Mouse (Mus musculus): ENCODE results near the gene Olfr70.

The Olfr70 gene

DNA sequence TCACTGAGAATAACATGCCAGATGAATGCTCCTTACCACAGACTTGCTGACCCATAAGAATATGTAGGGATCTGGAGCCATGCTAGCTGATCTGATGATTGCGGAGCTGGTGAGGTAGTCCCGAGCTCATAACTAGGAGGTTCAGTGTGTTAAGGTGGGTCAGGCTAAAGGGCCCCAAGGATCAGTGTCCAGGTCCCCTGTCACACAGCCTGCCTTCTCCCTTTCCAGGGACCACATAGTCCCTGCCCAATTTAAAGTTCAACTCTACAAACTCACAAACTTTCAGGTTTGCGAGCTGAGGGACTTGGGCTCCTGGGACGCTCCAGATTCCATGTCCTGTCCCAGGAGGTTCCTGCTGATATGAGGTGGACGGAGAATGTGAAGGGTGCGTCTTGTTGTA lies at the start of gene Olfr70:
Gene Olfr70 (minus strand): TSS at position 101 of the 400 bp plus-strand sequence.
- no peak for DNase-seq

DNA sequence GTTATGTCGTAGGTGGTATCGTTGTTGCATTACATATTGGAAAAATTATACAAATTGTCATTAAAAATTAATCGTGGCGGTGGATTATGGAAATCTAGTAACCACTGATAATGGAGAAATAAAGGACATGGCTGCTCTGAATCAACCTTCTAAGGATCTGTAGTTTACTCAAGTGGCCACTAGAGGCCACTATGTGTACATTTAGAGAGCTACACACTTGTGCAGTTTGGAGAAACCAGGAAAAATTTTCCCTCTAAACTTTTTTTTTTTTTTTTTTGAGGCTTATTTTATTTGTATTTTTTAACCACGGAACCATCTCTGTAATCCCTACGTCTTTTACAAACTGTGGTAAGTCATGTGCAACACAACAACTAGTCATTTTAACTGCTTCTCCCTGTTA lies 44.6 kb upstream of the Olfr70 start:
- DNase-seq: no peak

DNA sequence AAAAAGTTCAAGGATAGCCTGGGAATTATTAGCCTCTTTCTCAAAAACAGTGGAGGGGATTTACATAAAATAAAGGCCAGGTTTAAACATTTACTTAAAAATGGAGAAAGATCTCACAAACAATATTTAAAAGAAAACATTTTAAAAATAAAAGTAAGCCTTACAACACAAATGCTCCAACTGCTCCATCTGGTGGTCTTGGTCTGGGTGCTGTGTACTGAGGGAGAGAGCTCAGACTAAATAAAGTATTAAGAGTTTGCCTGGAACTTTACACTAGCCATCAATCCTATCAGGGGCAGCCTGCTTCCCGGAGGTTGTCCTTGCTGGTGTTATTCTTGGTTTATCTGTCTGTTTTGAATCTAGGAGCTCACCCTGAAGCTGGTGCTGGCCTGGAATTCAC lies 42.5 kb upstream of the Olfr70 start:
- DNase-seq: no peak

DNA sequence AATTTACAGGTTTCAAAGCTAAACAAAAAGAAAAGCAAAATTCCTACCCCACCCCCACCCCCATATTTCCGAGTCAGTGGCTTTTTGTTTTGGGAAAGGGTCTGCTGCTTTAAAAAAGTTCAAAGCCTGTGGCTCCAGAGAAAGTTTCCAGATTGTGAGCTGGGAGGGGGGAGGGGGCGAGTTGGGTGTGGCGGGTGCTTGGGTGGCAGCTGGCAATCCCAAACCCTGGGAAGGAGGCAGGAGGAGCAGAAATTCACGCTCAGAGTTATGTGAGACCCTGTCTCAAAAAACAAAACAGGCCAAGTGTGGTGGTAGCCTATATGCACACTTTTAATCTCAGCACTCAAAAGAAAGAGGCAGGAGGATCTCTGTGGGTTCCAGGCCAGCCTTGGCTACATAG lies 42.0 kb upstream of the Olfr70 start:
- DNase-seq: no peak

DNA sequence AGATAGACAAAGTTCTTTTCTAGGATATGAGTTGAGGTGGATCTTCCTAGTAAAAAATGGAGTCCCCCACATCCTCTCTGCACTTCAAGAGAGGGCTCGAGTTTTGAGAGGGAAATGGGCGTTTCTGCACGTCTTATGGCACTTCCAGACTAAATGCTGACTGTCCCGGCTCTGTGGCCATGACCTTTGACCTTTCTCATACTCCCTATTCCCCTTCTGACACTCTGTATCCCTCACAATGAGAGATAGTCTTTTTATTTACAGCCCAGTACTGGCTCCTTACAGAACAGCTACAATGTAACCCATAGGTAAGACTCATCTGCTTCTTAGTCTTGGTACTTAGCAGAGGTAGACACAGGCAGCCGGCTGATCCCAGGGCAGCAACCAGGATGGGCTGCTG lies 40.9 kb upstream of the Olfr70 start:
- DNase-seq: no peak

GRCm38 (mm10) chr4:43738989-43739674 lies 38.5 kb upstream of the Olfr70 start:
- no peak for DNase-seq

DNA sequence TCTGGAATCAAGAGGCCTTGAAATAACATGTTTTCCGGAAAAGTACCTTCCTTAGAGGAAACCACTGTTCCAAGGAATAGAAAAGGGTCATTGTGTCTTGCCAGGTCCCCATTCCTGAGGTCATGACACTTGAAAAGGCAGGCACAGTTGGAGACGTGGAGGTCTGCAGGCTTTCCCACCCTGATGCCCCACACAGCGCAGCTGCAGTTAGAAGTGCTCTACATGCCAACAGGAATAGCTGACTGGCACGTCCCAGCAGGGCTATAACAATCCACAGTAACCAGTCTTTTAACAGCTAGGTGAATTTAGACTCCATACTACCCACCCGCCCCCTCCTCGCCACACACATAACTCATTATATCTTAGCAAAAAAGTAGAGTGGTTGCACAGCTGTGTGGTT lies 36.5 kb upstream of the Olfr70 start:
- DNase-seq: no peak

DNA sequence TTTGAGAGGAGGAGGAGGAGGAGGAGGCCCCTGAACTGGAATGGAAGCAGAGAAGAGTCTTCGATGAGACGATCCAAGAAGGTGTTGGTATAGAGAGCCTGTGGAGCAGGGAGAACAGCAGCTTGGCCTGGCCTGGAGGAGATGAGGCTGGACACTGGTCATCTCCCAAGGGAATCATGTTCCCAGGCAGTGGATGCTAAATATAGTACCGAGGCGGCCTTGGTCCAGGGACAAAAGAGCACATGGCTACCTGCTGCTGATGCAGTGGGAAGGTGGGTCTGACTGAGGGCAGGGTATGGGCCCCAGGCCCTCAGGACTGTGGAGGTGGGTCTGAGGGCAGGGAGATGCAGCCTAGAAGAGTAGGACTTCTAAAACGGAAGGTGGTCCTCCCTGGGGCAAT lies 32.6 kb upstream of the Olfr70 start:
- DNase-seq: no peak

DNA sequence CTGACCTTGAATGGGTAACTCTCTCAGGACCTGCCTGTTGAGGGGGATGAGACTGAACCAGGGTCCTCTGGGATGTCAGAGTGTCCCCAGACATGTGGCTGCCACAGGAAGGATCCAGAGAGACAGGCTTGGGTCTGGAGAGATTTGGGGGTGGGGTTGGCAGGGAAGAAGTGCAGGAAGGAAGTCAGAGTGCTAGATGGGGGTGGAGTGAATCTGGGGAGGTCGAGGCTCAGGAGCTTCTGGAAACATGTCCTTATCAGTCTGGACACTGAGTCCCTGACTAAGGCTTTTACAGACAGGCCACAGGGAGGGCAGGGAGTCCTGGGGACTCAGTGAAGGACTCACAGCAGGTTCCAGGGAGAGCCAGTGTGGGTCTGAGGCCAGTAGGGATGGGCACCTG lies 31.6 kb upstream of the Olfr70 start:
- no peak for DNase-seq

DNA sequence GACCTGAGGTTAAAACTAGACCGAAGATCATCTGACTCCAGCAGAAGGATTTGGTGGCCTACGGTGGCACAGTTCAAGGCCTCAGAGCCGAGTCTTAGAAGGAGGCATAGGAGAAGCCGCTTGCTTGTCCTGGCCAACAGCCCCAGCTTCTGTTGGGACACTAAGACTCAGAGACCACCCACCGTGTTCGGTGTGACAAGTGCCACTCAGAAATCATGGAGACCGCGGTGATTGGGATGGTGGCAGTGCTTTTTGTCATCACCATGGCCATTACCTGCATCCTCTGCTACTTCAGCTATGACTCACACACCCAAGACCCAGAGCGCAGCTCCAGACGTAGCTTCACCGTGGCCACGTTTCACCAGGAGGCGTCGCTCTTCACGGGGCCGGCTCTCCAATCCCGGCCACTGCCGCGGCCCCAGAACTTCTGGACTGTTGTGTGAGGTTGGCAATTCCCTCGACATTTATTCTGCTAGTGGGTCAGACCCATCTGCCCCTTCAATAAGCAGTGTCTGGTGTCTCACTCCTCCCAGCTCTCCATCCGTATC lies 30.2 kb upstream of the Olfr70 start:
- DNase-seq: no peak

DNA sequence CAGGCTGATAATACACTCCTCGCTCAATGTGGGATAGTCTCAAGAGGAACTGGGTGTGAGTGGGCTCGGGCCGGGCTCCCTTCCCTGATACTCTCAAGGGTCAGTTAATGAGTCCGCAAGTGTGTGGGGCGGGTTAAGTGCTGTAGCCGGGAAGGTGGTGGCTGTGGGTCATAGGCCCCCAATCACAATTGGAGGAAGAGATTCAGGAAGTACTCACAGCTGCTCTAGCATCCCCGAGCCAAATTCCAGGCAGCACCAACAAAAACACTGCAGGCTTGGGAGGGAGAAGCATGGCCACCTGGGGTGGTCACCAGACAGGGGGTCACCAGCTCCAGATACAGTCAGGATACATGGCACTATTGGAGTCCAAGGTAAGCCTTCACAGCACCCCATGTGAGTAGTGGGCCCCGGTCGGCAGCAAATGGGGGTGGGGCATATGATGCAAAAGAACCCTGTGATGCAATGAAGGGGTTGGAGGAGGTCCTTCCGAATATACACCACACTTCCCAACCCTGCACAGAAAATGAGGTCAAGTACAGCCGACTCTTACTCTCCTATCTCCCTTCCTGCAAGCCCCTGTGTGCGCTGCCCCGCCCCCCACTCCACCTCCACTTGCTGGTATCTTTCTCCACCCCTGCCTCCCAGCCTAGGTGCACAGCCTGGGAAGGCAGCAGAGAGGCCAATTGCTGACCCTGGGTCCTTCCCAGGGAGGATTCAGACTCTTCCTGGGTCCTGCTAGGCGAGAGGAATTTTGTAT lies 29.4 kb upstream of the Olfr70 start, which contains the start of gene Spaar:
Gene Spaar (plus strand): TSS at position 241 of the 757 bp plus-strand sequence.
- no peak for DNase-seq

GRCm38 (mm10) chr4:43729126-43729525 lies 28.5 kb upstream of the Olfr70 start:
- no peak for DNase-seq

DNA sequence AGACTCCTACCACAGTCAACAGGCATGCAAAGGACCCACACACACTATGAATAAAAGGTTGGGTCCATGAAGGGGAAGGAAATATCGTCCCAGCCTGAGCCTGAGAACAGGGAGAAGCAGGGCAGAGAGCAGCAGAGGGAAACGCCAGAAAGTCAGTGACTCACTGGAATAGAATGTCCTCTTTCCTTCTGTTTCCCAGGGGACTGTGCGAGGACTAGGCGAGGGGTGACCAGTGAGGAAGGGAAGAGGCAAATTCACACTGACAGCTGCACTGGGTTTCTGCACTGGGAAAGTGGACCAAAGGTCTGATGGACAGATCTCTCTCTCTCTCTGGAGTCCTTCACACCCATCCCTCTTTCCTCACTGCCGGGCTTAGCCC lies 28.0 kb upstream of the Olfr70 start:
- no peak for DNase-seq

DNA sequence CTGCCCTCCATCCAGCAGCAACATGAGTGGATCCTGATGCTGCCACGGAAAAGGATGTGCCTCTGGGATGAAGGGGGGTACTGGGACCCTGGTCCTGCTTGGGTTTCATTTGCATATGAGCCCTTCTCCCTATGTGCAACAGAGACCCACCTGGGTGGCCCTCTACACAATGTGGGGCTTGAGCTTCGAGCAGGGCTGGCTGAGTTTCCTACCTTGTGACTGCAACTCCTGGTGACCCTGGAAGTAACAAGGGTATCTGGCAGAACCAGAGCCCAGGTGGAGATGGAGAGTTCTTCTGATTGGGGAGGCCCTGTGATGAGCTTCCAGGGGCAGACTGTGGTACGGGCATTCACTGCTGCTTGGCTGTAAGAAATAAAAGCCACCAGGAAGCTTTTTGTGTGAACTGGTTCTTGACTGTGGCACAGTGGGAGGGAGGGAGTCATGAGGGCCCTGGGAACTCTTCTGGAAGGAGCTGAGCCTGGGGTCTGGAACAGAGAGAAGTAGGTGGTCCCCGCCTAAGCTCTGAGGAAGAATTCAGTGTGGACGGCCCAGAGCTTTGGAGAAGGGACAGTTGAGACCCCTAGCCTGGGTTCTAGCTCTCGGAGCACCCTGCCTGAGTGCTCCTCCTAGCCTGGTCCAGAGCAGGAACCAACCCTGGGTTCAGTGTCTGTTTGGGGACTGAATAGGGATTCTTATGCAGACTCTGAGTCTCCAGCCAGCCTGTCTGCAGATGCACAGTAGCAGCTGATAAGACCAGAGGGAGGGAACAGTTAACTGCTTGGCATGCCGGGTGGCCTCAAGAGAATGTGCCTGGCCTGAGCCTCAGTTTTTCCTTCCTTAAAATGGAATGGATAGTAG lies 27.3 kb upstream of the Olfr70 start:
- no peak for DNase-seq

DNA sequence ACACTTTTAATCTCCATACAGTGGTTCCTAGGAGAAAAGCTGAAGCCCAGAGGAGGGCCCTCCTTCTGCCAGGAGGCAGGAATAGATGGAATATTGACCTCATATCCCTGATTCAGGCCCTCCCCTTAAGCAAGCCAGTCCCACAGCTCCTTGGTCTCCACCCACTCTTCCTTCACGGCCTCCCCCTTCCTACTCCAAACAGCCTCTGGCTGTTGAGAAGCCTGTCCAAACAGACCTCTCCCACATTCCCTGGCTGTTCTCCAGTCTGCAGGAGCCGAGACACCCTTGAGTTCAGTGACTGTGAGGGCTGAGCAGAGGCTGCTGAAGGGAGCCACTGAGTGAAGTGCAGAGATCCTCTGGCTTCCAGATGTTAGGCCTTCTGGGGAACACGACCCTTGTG lies 26.4 kb upstream of the Olfr70 start, which contains the start of gene Hrct1:
Gene Hrct1 (plus strand): TSS at position 194 of the 400 bp plus-strand sequence.
- DNase-seq: no peak

GRCm38 (mm10) chr4:43726228-43726993 lies 25.8 kb upstream of the Olfr70 start:
- no peak for DNase-seq

GRCm38 (mm10) chr4:43724764-43725163 lies 24.2 kb upstream of the Olfr70 start:
- DNase-seq: peak; percentile 17

GRCm38 (mm10) chr4:43722191-43722590 lies 21.6 kb upstream of the Olfr70 start:
- DNase-seq: no peak

DNA sequence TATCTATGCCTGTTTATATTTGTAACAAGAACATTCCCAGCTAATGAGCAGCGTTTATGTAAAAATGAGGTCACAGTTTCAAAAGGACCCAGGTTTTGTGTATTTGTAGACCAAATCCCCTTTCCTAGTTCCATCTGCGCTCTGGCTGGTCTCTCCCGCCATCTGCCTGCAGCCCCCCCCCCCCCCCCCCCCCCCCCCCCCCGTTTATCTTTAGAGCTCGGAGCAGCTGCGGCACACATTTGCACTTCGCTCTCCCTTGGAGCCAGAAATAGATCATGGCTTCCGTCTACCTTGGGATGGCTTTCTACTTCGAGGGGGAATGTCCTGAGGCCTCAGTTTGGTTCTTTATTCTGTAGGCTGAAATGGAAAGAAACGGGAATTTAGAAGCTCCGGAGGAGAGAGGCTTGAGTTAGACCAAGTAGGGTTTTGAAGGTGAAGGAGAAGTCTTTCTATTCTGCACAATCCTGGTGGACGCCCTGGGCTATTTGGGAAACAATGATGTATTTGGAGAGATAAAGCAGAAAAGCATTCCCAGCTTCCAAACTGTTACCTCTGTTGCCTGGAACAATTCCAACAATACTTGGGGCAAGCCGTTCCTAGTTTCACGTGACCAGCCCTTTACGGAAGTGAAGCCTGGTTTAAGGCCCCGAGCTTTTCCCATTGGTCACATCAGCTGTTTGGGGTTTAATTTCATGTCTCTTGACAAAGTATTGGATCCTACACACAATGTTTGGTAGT lies 20.1 kb upstream of the Olfr70 start:
- DNase-seq: no peak

- DNase-seq: no peak
Measured at GRCm38 (mm10) chr4:43713652-43714219, 13.1 kb upstream of the Olfr70 start.

- DNase-seq: peak; percentile 75
Measured at GRCm38 (mm10) chr4:43711821-43712220, 11.2 kb upstream of the Olfr70 start.

All from thymus, postnatal 14 days (tissue).